Mouse (Mus musculus) hindbrain, embryonic 12.5 days (tissue): ENCODE measurements around the gene Olfm4. TPM values are rescaled to one million over a fixed set of nuclear protein-coding genes. Genes with fewer than 3 reads are reported as not detected.
A peak's percentile ranks its signal among the peaks of the same experiment; 100 is the strongest.

Experiments
- ATAC-seq: fragments of 200-750 bp; cut with Nextera tagmentation; 2 replicates; pipeline ENCODE4 v1.8.0; 2017; ENCODE audit warnings: moderate TSS enrichment; ENCODE audit not compliant: low FRiP score
- H3K27ac ChIP-seq: fragments of 300-500 bp; sonication (generic); 2 replicates; pipeline ENCODE4 v1.5.1; 2016; ENCODE audit warnings: mild to moderate bottlenecking
- H3K27me3 ChIP-seq: fragments of 300-500 bp; sonication (generic); 2 replicates; pipeline ENCODE4 v1.6.1; 2016; ENCODE audit warnings: mild to moderate bottlenecking
- H3K36me3 ChIP-seq: fragments of 300-500 bp; sonication (generic); 2 replicates; pipeline ENCODE4 v1.6.1; 2016; ENCODE audit warnings: mild to moderate bottlenecking
- H3K4me1 ChIP-seq: fragments of 300-500 bp; sonication (generic); 2 replicates; pipeline ENCODE4 v1.6.1; 2016
- H3K4me2 ChIP-seq: fragments of 300-500 bp; sonication (generic); replicated peaks from 2 replicates; pipeline ENCODE4 v1.6.1; 2016; ENCODE audit warnings: mild to moderate bottlenecking
- H3K4me3 ChIP-seq: fragments of 300-500 bp; sonication (generic); 2 replicates; pipeline ENCODE4 v1.5.1; 2016; ENCODE audit warnings: mild to moderate bottlenecking
- H3K9ac ChIP-seq: fragments of 300-500 bp; sonication (generic); 2 replicates; pipeline ENCODE4 v1.6.1; 2016; ENCODE audit warnings: mild to moderate bottlenecking, moderate library complexity
- H3K9me3 ChIP-seq: fragments of 300-500 bp; sonication (generic); replicated peaks from 2 replicates; pipeline ENCODE4 v1.6.1; 2016; ENCODE audit warnings: mild to moderate bottlenecking
- WGBS: fragments of 180-500 bp; shearing (Covaris S2); methylation state at CpG from one replicate; pipeline ENCODE4 v1.1.7; 2016; 5-methylcytosine and 5-hydroxymethylcytosine counted together
- polyA plus RNA-seq: library from polyadenylated mRNA; unstranded; fragments of >200 nt; fragmentation: Nextera tagmentation; extraction: Ambion mirVana; gene quantifications from 2 replicates; pipeline ENCODE4 v1.2.1, GENCODE M21; 2016

Olfm4 gene
- 1.1 and 1.4 TPM in 2 replicates for polyA plus RNA-seq

DNA sequence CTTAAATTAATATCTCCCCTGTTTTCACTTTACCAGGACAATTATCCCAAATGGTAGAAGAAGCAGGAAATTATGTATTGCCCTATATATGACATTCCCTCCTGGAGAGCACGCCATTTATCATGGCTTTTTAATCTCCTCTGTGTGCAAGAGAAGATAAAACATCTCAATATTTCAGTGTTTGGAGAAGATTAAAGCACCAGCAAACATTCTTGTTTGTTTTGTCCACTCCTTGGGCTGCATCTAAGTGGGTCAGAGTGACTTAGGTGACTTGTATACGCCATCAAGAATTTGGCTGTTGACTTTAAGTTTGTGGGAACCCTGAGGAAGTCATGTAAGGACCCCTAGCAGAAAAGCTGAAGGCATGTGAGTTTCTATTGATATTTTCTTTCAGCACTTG lies at the start of gene Olfm4:
Gene Olfm4 (plus strand): TSS at position 301 of the 400 bp plus-strand sequence.
- WGBS: 89% methylated on average over 2 of the region's 2 CpGs
- H3K27ac ChIP-seq: no peak within 1 kb of the TSS

DNA sequence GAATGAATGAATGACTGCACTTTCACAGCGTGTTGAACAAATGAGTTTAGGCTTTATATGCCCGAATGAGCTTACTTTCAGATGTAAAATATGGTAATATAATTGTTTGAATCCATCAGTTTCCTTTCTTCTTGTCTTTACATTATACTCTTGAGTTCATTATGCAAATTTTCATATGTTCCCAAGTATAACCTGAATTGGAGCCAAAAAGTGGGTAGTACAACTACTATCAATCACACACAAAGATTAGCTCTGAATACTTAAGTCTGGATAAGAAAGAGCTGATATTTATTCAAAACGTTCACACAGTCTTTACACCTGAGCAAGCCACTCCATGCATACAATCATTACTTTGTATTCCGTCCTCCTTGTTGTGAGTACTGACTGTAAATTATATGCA lies 49.5 kb upstream of the Olfm4 start:
- Histone ChIP-seq H3K4me1 (no peaks in the 10 kb centered on the region), H3K9ac (no peak overlapping the region), H3K27ac (no peak overlapping the region), H3K4me3 (no peak overlapping the region), H3K27me3 (no peaks in the 10 kb centered on the region), H3K9me3 (no peaks in the 10 kb centered on the region), H3K4me2 (no peak overlapping the region), H3K36me3 (no peaks in the 10 kb centered on the region)
- WGBS: 74% methylated on average over 4 of the region's 4 CpGs
- ATAC-seq: no peak

More for the DNA sequence above, at the start of gene Olfm4:
- no peaks in the 10 kb centered on the region for H3K9me3 ChIP-seq
- H3K36me3 ChIP-seq: no peaks in the 10 kb centered on the region
- no peaks in the 10 kb centered on the region for H3K27me3 ChIP-seq
- no peak within 1 kb of the TSS for H3K9ac ChIP-seq
- H3K4me2 ChIP-seq: no peak within 1 kb of the TSS
- H3K4me1 ChIP-seq: no peaks in the 10 kb centered on the region
- no peak within 1 kb of the TSS for H3K4me3 ChIP-seq
- ATAC-seq: no peak

DNA sequence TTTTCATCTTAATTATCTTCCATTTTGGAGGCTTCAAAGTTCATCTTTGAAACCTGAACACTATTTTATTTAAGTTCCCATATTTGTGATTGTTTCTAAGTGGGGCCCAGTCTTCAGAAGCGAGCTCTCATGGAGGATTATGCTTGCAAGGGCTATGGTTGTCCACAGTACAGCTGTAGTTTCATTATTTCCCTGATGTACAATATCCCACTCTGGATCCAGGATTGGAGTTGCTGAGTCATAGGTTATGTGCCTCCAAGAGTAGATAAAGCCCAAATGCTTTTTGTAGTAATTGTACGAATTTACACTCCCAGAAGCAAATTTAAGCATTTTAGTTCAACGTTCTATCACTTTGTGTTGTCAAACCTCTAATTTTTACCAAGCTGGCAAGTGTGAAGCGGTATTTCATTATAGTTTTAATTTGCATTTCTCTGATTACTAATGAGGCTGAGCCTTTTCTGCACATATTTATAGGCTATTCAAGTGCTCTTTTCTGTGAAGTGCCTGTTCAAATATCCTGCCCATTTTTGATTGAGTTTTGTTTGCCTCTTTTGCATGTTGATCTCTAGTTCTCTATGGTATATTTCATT lies 46.9 kb upstream of the Olfm4 start:
- Histone ChIP-seq H3K27ac (no peak overlapping the region), H3K27me3 (no peaks in the 10 kb centered on the region), H3K4me1 (no peaks in the 10 kb centered on the region), H3K9me3 (no peaks in the 10 kb centered on the region), H3K36me3 (no peaks in the 10 kb centered on the region), H3K9ac (no peak overlapping the region), H3K4me3 (no peak overlapping the region), H3K4me2 (no peak overlapping the region)
- WGBS: 76% methylated on average over 4 of the region's 4 CpGs
- ATAC-seq: no peak

DNA sequence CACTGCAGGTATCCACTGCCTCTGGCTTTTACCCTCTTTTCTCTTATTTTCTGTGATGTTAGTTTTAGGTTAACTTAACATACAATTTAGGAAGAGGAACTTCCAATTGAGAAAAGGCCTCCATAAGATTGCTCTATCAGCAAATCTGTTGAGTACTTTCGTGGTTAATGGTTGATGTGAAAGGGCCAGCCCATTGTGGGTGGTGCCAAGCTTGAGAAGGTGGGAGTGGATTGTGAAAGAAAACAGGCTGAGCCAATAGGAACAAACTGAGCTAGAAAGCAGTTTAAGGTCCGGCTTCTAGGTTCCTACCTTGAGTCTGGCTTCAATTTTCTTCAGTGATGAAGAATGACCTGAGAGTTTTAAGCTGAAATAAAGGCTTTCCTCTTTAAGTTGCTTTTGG lies 38.0 kb upstream of the Olfm4 start:
- no peaks in the 10 kb centered on the region for H3K36me3 ChIP-seq
- no peaks in the 10 kb centered on the region for H3K9me3 ChIP-seq
- no peaks in the 10 kb centered on the region for H3K4me1 ChIP-seq
- no peak overlapping the region for H3K4me3 ChIP-seq
- no peaks in the 10 kb centered on the region for H3K27me3 ChIP-seq
- no peak for ATAC-seq
- no peak overlapping the region for H3K27ac ChIP-seq
- 73% methylated on average over 2 of the region's 2 CpGs for WGBS
- no peak overlapping the region for H3K4me2 ChIP-seq
- no peak overlapping the region for H3K9ac ChIP-seq

DNA sequence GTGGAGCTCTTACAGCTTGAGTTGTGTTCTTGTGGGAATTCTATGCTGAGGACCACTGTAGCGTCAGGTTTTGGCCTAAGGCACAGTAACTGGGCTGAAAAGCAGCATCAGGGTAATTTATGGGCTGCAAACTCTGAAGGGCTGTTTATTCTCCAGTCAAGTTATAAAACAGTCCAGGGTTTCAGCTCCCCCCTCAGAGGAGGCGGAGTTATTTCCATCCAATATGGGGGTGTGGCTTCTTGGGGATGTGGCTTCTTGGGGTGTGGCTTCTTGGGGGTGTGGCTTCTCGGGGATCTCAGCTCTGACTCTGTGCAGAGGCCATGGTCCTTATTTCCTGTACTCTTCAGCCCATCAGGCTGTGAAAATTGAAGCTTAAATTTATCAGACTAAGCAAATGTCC lies 28.2 kb upstream of the Olfm4 start:
- no peaks in the 10 kb centered on the region for H3K9me3 ChIP-seq
- no peaks in the 10 kb centered on the region for H3K4me1 ChIP-seq
- no peak overlapping the region for H3K27ac ChIP-seq
- H3K9ac ChIP-seq: no peak overlapping the region
- ATAC-seq: no peak
- no peaks in the 10 kb centered on the region for H3K27me3 ChIP-seq
- no peak overlapping the region for H3K4me2 ChIP-seq
- H3K36me3 ChIP-seq: no peaks in the 10 kb centered on the region
- no peak overlapping the region for H3K4me3 ChIP-seq
- WGBS: 84% methylated on average over 3 of the region's 3 CpGs

DNA sequence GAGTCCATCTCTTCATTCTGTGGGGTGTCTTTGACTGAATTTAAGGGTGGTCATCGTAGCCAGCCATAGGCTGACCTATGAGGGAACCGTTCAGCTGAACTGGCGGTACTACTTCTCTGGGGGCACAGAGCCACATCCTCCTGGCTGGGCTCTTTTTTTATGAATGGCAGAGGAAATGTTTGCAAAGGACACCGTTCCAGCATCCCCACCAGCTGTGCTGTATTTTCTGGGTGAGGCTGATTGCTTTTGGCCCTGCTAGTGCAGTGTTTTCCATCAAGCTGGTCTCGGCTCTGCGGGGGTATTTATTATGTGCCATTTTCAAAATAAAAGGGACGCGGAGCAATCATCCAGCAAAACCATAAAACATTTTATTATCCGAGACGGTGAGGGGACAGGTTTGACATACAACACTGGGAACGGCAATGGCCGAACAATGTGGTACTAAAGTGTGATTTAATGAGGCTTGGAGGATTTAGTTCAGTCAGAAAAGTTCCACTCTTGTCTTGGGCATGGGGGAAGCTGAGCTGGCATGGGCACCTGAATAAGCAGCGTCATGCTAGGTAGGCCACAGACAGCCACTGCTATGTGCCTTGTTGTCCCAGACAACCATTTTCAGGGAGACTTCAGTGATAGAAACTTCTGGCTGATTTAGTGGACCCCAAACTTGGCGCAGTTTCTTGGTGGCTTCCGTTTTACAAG lies 25.9 kb upstream of the Olfm4 start:
- Histone ChIP-seq H3K27me3 (no peaks in the 10 kb centered on the region), H3K36me3 (no peaks in the 10 kb centered on the region), H3K4me1 (peaks cover 5% of the 10 kb centered on the region; the same call in 1 of the 2 replicates), H3K9me3 (no peaks in the 10 kb centered on the region), H3K4me3 (no peak overlapping the region), H3K9ac (no peak overlapping the region), H3K27ac (no peak overlapping the region), H3K4me2 (no peak overlapping the region)
- 88% methylated on average over 15 of the region's 15 CpGs for WGBS
- no peak for ATAC-seq

DNA sequence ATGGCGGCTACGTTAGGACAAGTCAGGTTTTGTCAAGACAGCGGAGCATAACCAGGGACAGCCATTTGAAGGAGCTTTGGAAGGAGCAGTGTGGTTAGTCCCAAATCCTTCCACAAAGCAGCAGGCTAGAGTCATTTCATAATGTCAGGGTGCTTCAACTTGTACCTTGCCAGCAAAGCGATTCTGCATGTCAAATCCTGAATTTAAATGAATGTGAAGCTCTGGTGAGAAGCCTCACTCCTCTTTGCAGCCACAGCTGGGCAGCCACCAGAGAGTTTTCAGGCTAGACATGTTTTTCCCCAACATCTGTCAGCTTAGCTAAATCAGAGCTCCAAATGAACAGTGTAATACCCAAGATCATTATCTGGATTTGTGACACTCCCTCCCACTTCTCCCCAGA lies 22.7 kb upstream of the Olfm4 start:
- Histone ChIP-seq H3K36me3 (no peaks in the 10 kb centered on the region), H3K27me3 (no peaks in the 10 kb centered on the region), H3K4me3 (no peak overlapping the region), H3K27ac (peak overlapping the region; percentile 73), H3K9ac (no peak overlapping the region), H3K4me2 (no peak overlapping the region), H3K4me1 (peaks cover 5% of the 10 kb centered on the region; the same call in 1 of the 2 replicates), H3K9me3 (no peaks in the 10 kb centered on the region)
- peak; percentile 38 for ATAC-seq
- WGBS: 73% methylated on average over 4 of the region's 4 CpGs

DNA sequence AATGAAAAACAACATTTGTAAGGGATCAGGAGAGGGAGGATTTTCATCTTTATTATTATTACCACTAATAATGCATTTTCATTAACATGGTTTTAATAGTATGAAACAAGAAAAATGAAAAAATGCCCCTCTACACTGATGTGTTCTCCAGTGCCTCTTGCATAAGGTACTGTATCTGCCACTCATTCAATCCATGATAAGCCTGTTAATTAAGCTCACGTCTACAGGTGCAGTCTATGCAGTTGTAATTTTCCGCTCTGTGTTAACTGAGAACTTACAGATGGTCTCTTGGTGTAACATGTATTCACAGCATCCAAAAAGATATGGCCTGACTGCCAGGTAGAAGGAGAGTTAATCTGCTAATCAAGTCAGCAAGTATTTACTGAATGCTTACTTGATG lies 22.3 kb upstream of the Olfm4 start:
- Histone ChIP-seq H3K4me1 (peaks cover 5% of the 10 kb centered on the region; the same call in 1 of the 2 replicates), H3K9me3 (no peaks in the 10 kb centered on the region), H3K27ac (peak overlapping the region; percentile 73; the same call in 1 of the 2 replicates), H3K4me2 (no peak overlapping the region), H3K4me3 (no peak overlapping the region), H3K36me3 (no peaks in the 10 kb centered on the region), H3K9ac (no peak overlapping the region), H3K27me3 (no peaks in the 10 kb centered on the region)
- WGBS: 82% methylated on average over 2 of the region's 2 CpGs
- peak; percentile 75 for ATAC-seq

DNA sequence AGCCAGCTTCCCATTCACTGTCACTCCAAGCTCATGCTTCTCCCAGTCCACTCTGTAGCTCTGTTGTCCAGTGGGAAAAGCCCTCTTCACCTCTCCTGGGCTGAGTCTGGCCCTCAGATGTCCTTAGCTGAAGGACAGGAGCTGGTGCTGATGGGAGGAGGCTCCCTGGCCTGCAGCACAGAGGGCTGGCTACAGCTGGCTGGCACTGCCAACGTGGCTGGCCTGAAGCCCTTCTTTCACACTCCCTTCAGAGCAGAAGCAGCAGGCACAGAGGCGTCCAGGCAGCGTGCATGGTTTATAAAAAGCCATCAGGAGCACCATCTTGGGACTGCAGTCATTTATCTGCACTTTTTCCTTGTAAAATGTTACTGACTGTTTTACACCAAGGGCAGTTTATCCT lies 13.7 kb upstream of the Olfm4 start:
- Histone ChIP-seq H3K4me2 (no peak overlapping the region), H3K36me3 (no peaks in the 10 kb centered on the region), H3K4me1 (no peaks in the 10 kb centered on the region), H3K27me3 (no peaks in the 10 kb centered on the region), H3K4me3 (no peak overlapping the region), H3K27ac (no peak overlapping the region; the same call in 1 of the 2 replicates), H3K9ac (no peak overlapping the region), H3K9me3 (no peaks in the 10 kb centered on the region)
- ATAC-seq: no peak
- WGBS: 73% methylated on average over 3 of the region's 3 CpGs

DNA sequence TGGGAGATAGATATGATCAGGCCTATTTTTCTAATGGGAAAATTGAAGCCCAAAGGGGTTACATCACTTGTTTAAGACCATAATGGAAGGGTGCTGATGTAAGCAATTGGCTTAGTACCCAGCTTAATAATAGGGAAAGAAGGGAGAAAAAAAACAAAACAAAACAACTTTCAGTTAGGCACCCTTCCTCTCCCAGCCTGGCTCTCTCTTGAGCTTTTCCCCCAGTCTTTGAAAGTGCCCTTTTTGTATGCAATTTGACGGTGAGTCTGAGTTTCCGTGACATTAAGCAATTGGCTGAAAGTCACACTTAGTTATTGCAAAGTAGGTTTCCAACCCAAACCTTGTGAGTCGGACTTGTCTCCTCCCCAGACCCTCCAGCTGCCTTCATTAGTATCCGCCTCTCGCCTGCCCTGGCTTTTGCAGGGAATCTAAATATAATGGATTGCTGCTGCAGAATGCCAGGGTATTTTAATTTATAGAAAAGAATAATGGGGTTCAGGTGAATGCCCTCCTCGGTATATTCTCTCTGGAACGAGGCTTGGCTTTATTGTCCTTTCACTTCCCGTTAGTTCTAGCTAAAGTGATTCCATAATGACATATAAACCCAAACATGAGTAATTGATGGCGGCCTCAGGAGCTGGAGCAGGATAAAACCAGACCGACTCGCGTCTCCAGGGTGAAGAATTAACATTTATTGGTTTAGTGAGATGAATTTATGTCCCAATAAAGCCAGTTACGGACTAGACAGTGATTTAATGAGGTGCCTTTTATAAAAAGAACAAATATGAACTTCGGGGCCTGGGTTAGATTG lies 12.7 kb upstream of the Olfm4 start:
- Histone ChIP-seq H3K9ac (no peak overlapping the region), H3K4me1 (no peaks in the 10 kb centered on the region), H3K27me3 (no peaks in the 10 kb centered on the region), H3K9me3 (no peaks in the 10 kb centered on the region), H3K4me3 (no peak overlapping the region), H3K4me2 (no peak overlapping the region), H3K27ac (no peak overlapping the region), H3K36me3 (no peaks in the 10 kb centered on the region)
- peak; percentile 52; the same call in 1 of the 2 replicates for ATAC-seq
- WGBS: 61% methylated on average over 14 of the region's 14 CpGs

DNA sequence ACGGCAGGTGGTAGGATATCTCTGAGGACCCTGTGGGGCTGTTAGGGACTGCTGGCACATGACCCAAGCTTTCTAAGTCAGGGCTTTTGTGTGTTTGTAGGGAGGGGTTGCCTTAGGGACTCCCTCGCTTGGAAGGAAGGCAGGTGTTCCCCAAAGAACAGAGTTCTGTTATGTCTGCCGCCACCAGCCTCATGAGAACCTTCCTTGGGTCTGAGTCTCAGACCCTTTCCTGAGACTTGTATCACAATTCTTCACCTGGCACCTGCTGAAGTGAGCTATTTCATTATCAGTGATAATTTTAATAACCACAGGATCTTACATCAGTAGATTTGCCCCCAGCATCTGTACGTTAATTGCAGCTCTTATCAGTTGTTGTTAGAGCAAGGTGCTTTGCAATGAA lies 2.4 kb upstream of the Olfm4 start:
- Histone ChIP-seq H3K4me2 (no peak overlapping the region), H3K27ac (no peak overlapping the region), H3K9ac (no peak overlapping the region), H3K4me3 (no peak overlapping the region), H3K27me3 (no peaks in the 10 kb centered on the region), H3K9me3 (no peaks in the 10 kb centered on the region), H3K36me3 (no peaks in the 10 kb centered on the region), H3K4me1 (no peaks in the 10 kb centered on the region)
- 91% methylated on average over 4 of the region's 4 CpGs for WGBS
- ATAC-seq: no peak

DNA sequence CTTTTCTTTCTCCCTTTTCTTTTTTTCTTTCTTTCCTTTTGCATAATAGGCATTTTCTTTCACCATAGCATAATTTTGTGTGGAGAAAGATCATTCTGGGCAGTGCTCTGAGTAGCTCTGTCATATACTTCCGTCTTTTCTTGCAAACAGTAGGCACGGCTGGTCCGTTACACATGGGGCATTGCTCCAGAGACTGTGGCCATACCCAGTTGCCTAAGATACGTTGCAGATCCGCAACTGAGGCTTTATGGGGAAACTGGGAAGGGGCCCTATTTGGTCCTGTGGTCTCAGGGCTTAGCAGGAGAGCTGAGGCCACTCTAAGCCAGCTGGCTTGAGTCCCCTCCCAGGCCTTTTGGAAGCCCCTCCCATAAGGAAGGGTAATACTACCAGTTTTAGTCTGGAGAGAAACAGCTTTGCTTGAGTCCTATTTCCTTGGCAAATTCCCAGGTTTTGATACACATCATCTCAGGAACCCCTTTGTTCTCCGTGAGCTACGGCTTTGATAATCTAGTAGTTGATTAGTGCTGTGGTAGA lies 1.3 kb downstream of the Olfm4 start:
- 92% methylated on average over 7 of the region's 7 CpGs for WGBS
- no peaks in the 10 kb centered on the region for H3K27me3 ChIP-seq

More for the DNA sequence above, 1.3 kb downstream of the Olfm4 start:
- Histone ChIP-seq H3K4me1 (no peaks in the 10 kb centered on the region), H3K9me3 (no peaks in the 10 kb centered on the region), H3K9ac (no peak overlapping the region), H3K27ac (no peak overlapping the region), H3K4me3 (no peak overlapping the region), H3K4me2 (no peak overlapping the region), H3K36me3 (no peaks in the 10 kb centered on the region)
- no peak for ATAC-seq
